In genomic region chr17:24489265-24490030, GRCm38 (mm10) we compare ENCODE assay signal across 8 mouse cellular contexts. TPM values are rescaled to one million over a fixed set of nuclear protein-coding genes. Genes with fewer than 3 reads are reported as not detected.
A peak's percentile ranks its signal among the peaks of the same experiment; 100 is the strongest.
DNase-seq lines count a peak whose midpoint lies in the region; ATAC-seq and TF ChIP-seq lines count a peak whose summit lies in the region.

No protein-coding gene starts in this region.

- no peak for ATAC-seq in heart, embryonic 12.5 days (ENCODE audit: insufficient number of reproducible peaks, low FRiP score)
- ATAC-seq in liver, embryonic 12.5 days, result 0 out of 2 replicates have a peak, but pooled peaks have one; percentile 47

- H3K27me3 ChIP-seq in heart, embryonic 12.5 days (replicated peaks), result peaks cover 55% of the 10 kb centered on the region
- H3K27me3 ChIP-seq in E14TG2a.4 (ENCODE audit: insufficient read depth, low read length), result peaks cover 55% of the 10 kb centered on the region
- peaks cover 83% of the 10 kb centered on the region for H3K27me3 ChIP-seq in liver, embryonic 12.5 days (replicated peaks)

- TF ChIP-seq CTCF in E14TG2a.4 (conservative IDR thresholded peaks at IDR 0.05; ENCODE audit: low read length), result no peak
- TF ChIP-seq CTCF in embryonic fibroblast, embryonic 13.5 days (IDR thresholded peaks at IDR 0.05; ENCODE audit: borderline replicate concordance, insufficient read depth, low read length), result no peak

- no peak for DNase-seq in heart, postnatal 36 days
- DNase-seq in spleen, adult 12 weeks (ENCODE audit: low spot score), result no peak
- DNase-seq in gastrocnemius, postnatal 36 days, result no peak
- DNase-seq in thymus, postnatal 0 days (ENCODE audit: low spot score), result no peak

- no peaks in the 10 kb centered on the region for H3K9me3 ChIP-seq in heart, embryonic 12.5 days (replicated peaks)
- H3K9me3 ChIP-seq in E14TG2a.4 (ENCODE audit: low read length), result no peaks in the 10 kb centered on the region
- no peaks in the 10 kb centered on the region for H3K9me3 ChIP-seq in liver, embryonic 12.5 days (replicated peaks)

- peak overlapping the region; percentile 83 for H3K9ac ChIP-seq in heart, embryonic 12.5 days
- peak overlapping the region; percentile 41 for H3K9ac ChIP-seq in liver, embryonic 12.5 days

- H3K36me3 ChIP-seq in heart, embryonic 12.5 days, result no peaks in the 10 kb centered on the region
- no peaks in the 10 kb centered on the region for H3K36me3 ChIP-seq in E14TG2a.4 (ENCODE audit: insufficient read depth, low read length)
- no peaks in the 10 kb centered on the region for H3K36me3 ChIP-seq in liver, embryonic 12.5 days

- H3K4me2 ChIP-seq in heart, embryonic 12.5 days, result peak overlapping the region; percentile 99
- H3K4me2 ChIP-seq in liver, embryonic 12.5 days, result peak overlapping the region; percentile 79

- no peak overlapping the region for H3K27ac ChIP-seq in heart, embryonic 12.5 days (ENCODE audit: poor library complexity, severe bottlenecking)
- no peak overlapping the region for H3K27ac ChIP-seq in embryonic fibroblast, embryonic 13.5 days (ENCODE audit: insufficient read depth, low read length)
- H3K27ac ChIP-seq in liver, embryonic 12.5 days, result no peak overlapping the region

- H3K4me1 ChIP-seq in heart, embryonic 12.5 days (replicated peaks), result peaks cover 18% of the 10 kb centered on the region
- peaks cover 41% of the 10 kb centered on the region for H3K4me1 ChIP-seq in E14TG2a.4 (replicated peaks; ENCODE audit: low read depth, low read length)
- no peaks in the 10 kb centered on the region for H3K4me1 ChIP-seq in embryonic fibroblast, embryonic 13.5 days (ENCODE audit: control insufficient read depth, insufficient read depth, low read length)
- peaks cover 14% of the 10 kb centered on the region for H3K4me1 ChIP-seq in liver, embryonic 12.5 days

- intact Hi-C loops in heart, postnatal 36 days (cut with DNase I), result loop anchor here (5.0 kb wide), 2 partner anchors 138 to 178 kb away; partner anchors contain the start of gene Zfp598
- intact Hi-C loops in gastrocnemius, postnatal 36 days (cut with DNase I), result no loop called here

- no peak for TF ChIP-seq POLR2A in embryonic fibroblast, embryonic 13.5 days (IDR thresholded peaks at IDR 0.05; ENCODE audit: low read depth, low read length)

- WGBS in heart, embryonic 12.5 days, result 24% methylated on average over 19 of the region's 19 CpGs
- WGBS in liver, embryonic 12.5 days (ENCODE audit: insufficient replicate concordance), result 22% methylated on average over 19 of the region's 19 CpGs

- peak overlapping the region; percentile 64 for H3K4me3 ChIP-seq in heart, embryonic 12.5 days
- peak overlapping the region; percentile 89 for H3K4me3 ChIP-seq in E14TG2a.4 (replicated peaks; ENCODE audit: low read length)
- 0 out of 2 replicates have a peak overlapping the region, but pooled peaks have one; percentile 42 for H3K4me3 ChIP-seq in embryonic fibroblast, embryonic 13.5 days (ENCODE audit: insufficient read depth, low read length)
- H3K4me3 ChIP-seq in liver, embryonic 12.5 days, result peak overlapping the region; percentile 58

RNA-seq across cellular contexts. Expression of gene Caskin1, which starts 1.0 kb away (rescaled TPM):
- polyA plus RNA-seq in heart, embryonic 12.5 days (2016; fragmentation: Nextera tagmentation; extraction: Ambion mirVana), result 0.64 and 0.77 TPM in 2 replicates
- under 1 TPM; 0.11 to 0.14 TPM for total RNA-seq in heart, postnatal 36 days (2021)
- polyA plus RNA-seq in embryonic fibroblast, embryonic 13.5 days (2011; ENCODE audit: insufficient read length, low read depth, missing spikeins), result not detected in 2 replicates
- 0.14 and 0.32 TPM in 2 replicates for polyA plus RNA-seq in liver, embryonic 12.5 days (2016; fragmentation: Nextera tagmentation; extraction: Ambion mirVana)
- under 1 TPM; 0.05 TPM for total RNA-seq in gastrocnemius, postnatal 36 days (2021)
- polyA plus RNA-seq in thymus, postnatal 0 days (2015; fragmentation: Nextera tagmentation; extraction: Ambion mirVana), result 0.10 and 0.19 TPM in 2 replicates

RNA-seq across cellular contexts. Expression of gene Mlst8, which starts 10.6 kb away (rescaled TPM):
- polyA plus RNA-seq in heart, embryonic 12.5 days (2016; fragmentation: Nextera tagmentation; extraction: Ambion mirVana), result 17.8 and 20.5 TPM in 2 replicates
- total RNA-seq in heart, postnatal 36 days (2021), result 1 to 10 TPM; 8.1 to 9.0 TPM
- 20.9 and 23.3 TPM in 2 replicates for polyA plus RNA-seq in embryonic fibroblast, embryonic 13.5 days (2011; ENCODE audit: insufficient read length, low read depth, missing spikeins)
- polyA plus RNA-seq in liver, embryonic 12.5 days (2016; fragmentation: Nextera tagmentation; extraction: Ambion mirVana), result 17.2 and 19.4 TPM in 2 replicates
- 10 to 100 TPM; 11.9 to 12.1 TPM for total RNA-seq in gastrocnemius, postnatal 36 days (2021)
- polyA plus RNA-seq in thymus, postnatal 0 days (2015; fragmentation: Nextera tagmentation; extraction: Ambion mirVana), result 18.6 and 19.2 TPM in 2 replicates

RNA-seq across cellular contexts. Expression of gene Bricd5, which starts 15.8 kb away (rescaled TPM):
- polyA plus RNA-seq in heart, embryonic 12.5 days (2016; fragmentation: Nextera tagmentation; extraction: Ambion mirVana), result not detected in 2 replicates
- total RNA-seq in heart, postnatal 36 days (2021), result not detected
- polyA plus RNA-seq in embryonic fibroblast, embryonic 13.5 days (2011; ENCODE audit: insufficient read length, low read depth, missing spikeins), result 0.50 TPM in 1 of 2 replicates, not detected in the other
- 0.18 TPM in 1 of 2 replicates, not detected in the other for polyA plus RNA-seq in liver, embryonic 12.5 days (2016; fragmentation: Nextera tagmentation; extraction: Ambion mirVana)
- total RNA-seq in gastrocnemius, postnatal 36 days (2021), result under 1 TPM in 1 of 2 experiments, not detected in 1; 0.26 TPM
- 0.18 TPM in 1 of 2 replicates, not detected in the other for polyA plus RNA-seq in thymus, postnatal 0 days (2015; fragmentation: Nextera tagmentation; extraction: Ambion mirVana)

RNA-seq across cellular contexts. Expression of gene Pgp, which starts 19.3 kb away (rescaled TPM):
- 71.9 and 73.7 TPM in 2 replicates for polyA plus RNA-seq in heart, embryonic 12.5 days (2016; fragmentation: Nextera tagmentation; extraction: Ambion mirVana)
- 10 to 100 TPM; 39.1 to 41.9 TPM for total RNA-seq in heart, postnatal 36 days (2021)
- 21.1 and 21.5 TPM in 2 replicates for polyA plus RNA-seq in embryonic fibroblast, embryonic 13.5 days (2011; ENCODE audit: insufficient read length, low read depth, missing spikeins)
- 99.5 and 101 TPM in 2 replicates for polyA plus RNA-seq in liver, embryonic 12.5 days (2016; fragmentation: Nextera tagmentation; extraction: Ambion mirVana)
- 10 to 100 TPM; 50.7 to 54.6 TPM for total RNA-seq in gastrocnemius, postnatal 36 days (2021)
- 55.7 and 57.4 TPM in 2 replicates for polyA plus RNA-seq in thymus, postnatal 0 days (2015; fragmentation: Nextera tagmentation; extraction: Ambion mirVana)

RNA-seq across cellular contexts. Expression of gene E4f1, which starts 19.3 kb away (rescaled TPM):
- polyA plus RNA-seq in heart, embryonic 12.5 days (2016; fragmentation: Nextera tagmentation; extraction: Ambion mirVana), result 22.2 and 22.5 TPM in 2 replicates
- total RNA-seq in heart, postnatal 36 days (2021), result 10 to 100 TPM; 11.0 to 12.4 TPM
- 11.9 and 14.8 TPM in 2 replicates for polyA plus RNA-seq in embryonic fibroblast, embryonic 13.5 days (2011; ENCODE audit: insufficient read length, low read depth, missing spikeins)
- 19.2 and 20.7 TPM in 2 replicates for polyA plus RNA-seq in liver, embryonic 12.5 days (2016; fragmentation: Nextera tagmentation; extraction: Ambion mirVana)
- total RNA-seq in gastrocnemius, postnatal 36 days (2021), result 10 to 100 TPM in 1 of 2 experiments, 1 to 10 TPM in 1; 9.5 to 11.7 TPM
- 12.2 and 24.5 TPM in 2 replicates for polyA plus RNA-seq in thymus, postnatal 0 days (2015; fragmentation: Nextera tagmentation; extraction: Ambion mirVana)
